Mouse (Mus musculus) liver, adult 2 months (tissue): ENCODE measurements around the gene 4921536K21Rik.
"Not testable (repeated sequence)": the region's sequence is repeated elsewhere in the genome, so short reads cannot be mapped to it uniquely, and the experiment has no call there.

Experiments used
- CTCF ChIP-seq: fragments of 200-500 bp; IDR thresholded peaks from 2 replicates; pipeline ENCODE4 v1.5.1; 2011; ENCODE audit warnings: low read depth, low read length, control low read depth
- POLR2A ChIP-seq: fragments of 200-500 bp; IDR thresholded peaks from 2 replicates; pipeline ENCODE4 v1.6.1; 2011; ENCODE audit warnings: low read length, control low read depth; ENCODE audit not compliant: insufficient read depth; ENCODE audit errors: extremely low read depth

DNA sequence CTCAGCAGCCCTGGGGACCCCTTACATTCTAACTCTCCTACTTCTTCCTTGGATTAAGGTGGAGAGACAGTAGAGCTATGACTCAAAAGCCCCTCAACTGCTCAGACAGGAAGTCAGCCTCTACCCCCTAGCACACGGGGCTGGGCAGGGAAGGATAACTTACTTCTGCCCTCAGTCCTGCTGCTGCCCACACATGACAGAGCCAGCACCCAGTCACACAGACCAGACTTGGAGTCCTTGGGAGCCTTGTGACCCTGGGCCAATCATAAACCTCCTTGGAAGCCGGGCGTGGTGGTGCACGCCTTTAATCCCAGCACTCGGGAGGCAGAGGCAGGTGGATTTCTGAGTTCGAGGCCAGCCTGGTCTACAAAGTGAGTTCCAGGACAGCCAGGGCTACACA is 16.5 kb upstream of the 4921536K21Rik start:
- TF ChIP-seq POLR2A, CTCF: not testable (repeated sequence)
